Mouse (Mus musculus): ENCODE measurements around the gene Ddrgk1. TPM values are rescaled to one million over a fixed set of nuclear protein-coding genes. Genes with fewer than 3 reads are reported as not detected.

The Ddrgk1 gene
- polyA plus RNA-seq, 1 experiment from 2014 or later: 138 TPM

- ChIA-PET CTCF (no interaction called here), POLR2A (no interaction called here)
- in situ Hi-C loops (cut with MboI; ENCODE audit: low pct_unique_long_range_greater_than_20kb): no loop called here
Observed at GRCm38 (mm10) chr2:130685426-130685825, 21.0 kb upstream of the Ddrgk1 start.

GRCm38 (mm10) chr2:130681531-130681930 lies 17.1 kb upstream of the Ddrgk1 start:
- POLR2A ChIA-PET: no interaction called here
- ATAC-seq: no peak
- H3K27me3 ChIP-seq: no peaks in the 10 kb centered on the region
- TF ChIP-seq CTCF (IDR thresholded peaks at IDR 0.05): no peak
- CTCF ChIA-PET: no interaction called here
- DNase-seq (ENCODE audit: low read depth, low spot score): no peak
- in situ Hi-C loops (cut with MboI; ENCODE audit: low pct_unique_long_range_greater_than_20kb): no loop called here

More at GRCm38 (mm10) chr2:130685426-130685825, 21.0 kb upstream of the Ddrgk1 start:
- ATAC-seq (no peak), DNase-seq (ENCODE audit: low read depth, low spot score) (no peak)
- no peak for TF ChIP-seq CTCF (IDR thresholded peaks at IDR 0.05)
- H3K27me3 ChIP-seq: no peaks in the 10 kb centered on the region

- DNase-seq (ENCODE audit: low read depth, low spot score) (peak; percentile 82), ATAC-seq (peak; percentile 96)
- POLR2A ChIA-PET: interaction anchor here (0.9 kb wide), 1 partner anchor 18 kb away, joined by 3 read pairs; the partner anchor contains the start of gene Slc4a11
- CTCF ChIA-PET: interaction anchor here (0.7 to 1.6 kb wide), 3 partner anchors 12 to 115 kb away, joined by 3 to 5 read pairs (median 4); no protein-coding TSS in a partner anchor
- no peaks in the 10 kb centered on the region for H3K27me3 ChIP-seq
- no peak for TF ChIP-seq CTCF (IDR thresholded peaks at IDR 0.05)
- in situ Hi-C loops (cut with MboI; ENCODE audit: low pct_unique_long_range_greater_than_20kb): no loop called here
Observed at GRCm38 (mm10) chr2:130679899-130680298, 15.4 kb upstream of the Ddrgk1 start.

GRCm38 (mm10) chr2:130679154-130679553 lies 14.7 kb upstream of the Ddrgk1 start:
- DNase-seq (ENCODE audit: low read depth, low spot score) (no peak), ATAC-seq (peak; percentile 1)
- CTCF ChIA-PET: interaction anchor here (1.6 kb wide), 1 partner anchor 11 kb away, joined by 5 read pairs; no protein-coding TSS in a partner anchor
- in situ Hi-C loops (cut with MboI; ENCODE audit: low pct_unique_long_range_greater_than_20kb): no loop called here
- POLR2A ChIA-PET: interaction anchor here (0.9 to 1.5 kb wide), 2 partner anchors 12 to 18 kb away, joined by 3 to 6 read pairs; partner anchors contain the start of genes Itpa and Slc4a11
- no peaks in the 10 kb centered on the region for H3K27me3 ChIP-seq
- TF ChIP-seq CTCF (IDR thresholded peaks at IDR 0.05): no peak

GRCm38 (mm10) chr2:130677211-130677610 lies 12.8 kb upstream of the Ddrgk1 start:
- ATAC-seq (no peak), DNase-seq (ENCODE audit: low read depth, low spot score) (no peak)
- CTCF ChIA-PET: interaction anchor here (1.3 to 1.6 kb wide), 2 partner anchors 9 to 16 kb away, joined by 3 read pairs; partner anchors contain the start of gene Itpa
- POLR2A ChIA-PET: no interaction called here
- in situ Hi-C loops (cut with MboI; ENCODE audit: low pct_unique_long_range_greater_than_20kb): no loop called here
- TF ChIP-seq CTCF (IDR thresholded peaks at IDR 0.05): no peak
- no peaks in the 10 kb centered on the region for H3K27me3 ChIP-seq

GRCm38 (mm10) chr2:130667559-130667958 lies 3.1 kb upstream of the Ddrgk1 start, which contains the start of gene Itpa:
Itpa (plus strand) TSS chr2:130667610.
- no peak for TF ChIP-seq CTCF (IDR thresholded peaks at IDR 0.05)
- no peak for DNase-seq (ENCODE audit: low read depth, low spot score)
- in situ Hi-C loops (cut with MboI; ENCODE audit: low pct_unique_long_range_greater_than_20kb): no loop called here
- CTCF ChIA-PET: interaction anchor here (0.7 to 1.7 kb wide), 3 partner anchors 10 to 53 kb away, joined by 3 to 5 read pairs (median 3); no protein-coding TSS in a partner anchor
- H3K27me3 ChIP-seq: no peaks in the 10 kb centered on the region
- POLR2A ChIA-PET: interaction anchor here (2.0 kb wide), 1 partner anchor 11 kb away, joined by 6 read pairs; no protein-coding TSS in a partner anchor
- ATAC-seq: peak; percentile 69

GRCm38 (mm10) chr2:130663342-130663741 lies 1.1 kb downstream of the Ddrgk1 start:
- ChIA-PET POLR2A (interaction anchor here (0.8 kb wide), 1 partner anchor 119 kb away, joined by 4 read pairs; no protein-coding TSS in a partner anchor), CTCF (no interaction called here)
- DNase-seq (ENCODE audit: low read depth, low spot score) (no peak), ATAC-seq (no peak)
- in situ Hi-C loops (cut with MboI; ENCODE audit: low pct_unique_long_range_greater_than_20kb): no loop called here
- TF ChIP-seq CTCF (IDR thresholded peaks at IDR 0.05): no peak
- H3K27me3 ChIP-seq: no peaks in the 10 kb centered on the region

- ChIA-PET POLR2A (no interaction called here), CTCF (no interaction called here)
- H3K27me3 ChIP-seq: no peaks in the 10 kb centered on the region
- in situ Hi-C loops (cut with MboI; ENCODE audit: low pct_unique_long_range_greater_than_20kb): no loop called here
- DNase-seq (ENCODE audit: low read depth, low spot score) (no peak), ATAC-seq (no peak)
- TF ChIP-seq CTCF (IDR thresholded peaks at IDR 0.05): no peak
Observed at GRCm38 (mm10) chr2:130658530-130658929, 5.9 kb downstream of the Ddrgk1 start.

- H3K27me3 ChIP-seq: no peaks in the 10 kb centered on the region
- POLR2A ChIA-PET: no interaction called here
- ATAC-seq (no peak), DNase-seq (ENCODE audit: low read depth, low spot score) (no peak)
- in situ Hi-C loops (cut with MboI; ENCODE audit: low pct_unique_long_range_greater_than_20kb): no loop called here
- CTCF ChIA-PET: no interaction called here
- no peak for TF ChIP-seq CTCF (IDR thresholded peaks at IDR 0.05)
Observed at GRCm38 (mm10) chr2:130657541-130657940, 6.9 kb downstream of the Ddrgk1 start.

- ATAC-seq (no peak), DNase-seq (ENCODE audit: low read depth, low spot score) (no peak)
- TF ChIP-seq CTCF (IDR thresholded peaks at IDR 0.05): no peak
- ChIA-PET CTCF (no interaction called here), POLR2A (no interaction called here)
- in situ Hi-C loops (cut with MboI; ENCODE audit: low pct_unique_long_range_greater_than_20kb): no loop called here
- no peaks in the 10 kb centered on the region for H3K27me3 ChIP-seq
Observed at GRCm38 (mm10) chr2:130656536-130656935, 7.9 kb downstream of the Ddrgk1 start.

GRCm38 (mm10) chr2:130655660-130656339 lies 8.7 kb downstream of the Ddrgk1 start:
- ChIA-PET CTCF (interaction anchor here (0.7 kb wide), 1 partner anchor 29 kb away, joined by 3 read pairs; no protein-coding TSS in a partner anchor), POLR2A (no interaction called here)
- DNase-seq (ENCODE audit: low read depth, low spot score): no peak
- no peaks in the 10 kb centered on the region for H3K27me3 ChIP-seq
- no peak for ATAC-seq
- in situ Hi-C loops (cut with MboI; ENCODE audit: low pct_unique_long_range_greater_than_20kb): no loop called here
- TF ChIP-seq CTCF (IDR thresholded peaks at IDR 0.05): no peak

Measured in Patski (cell line).